Mouse (Mus musculus): ENCODE data around the gene Chm.
"Not testable (repeated sequence)": the region's sequence is repeated elsewhere in the genome, so short reads cannot be mapped to it uniquely, and the experiment has no call there.

Chm gene

DNA sequence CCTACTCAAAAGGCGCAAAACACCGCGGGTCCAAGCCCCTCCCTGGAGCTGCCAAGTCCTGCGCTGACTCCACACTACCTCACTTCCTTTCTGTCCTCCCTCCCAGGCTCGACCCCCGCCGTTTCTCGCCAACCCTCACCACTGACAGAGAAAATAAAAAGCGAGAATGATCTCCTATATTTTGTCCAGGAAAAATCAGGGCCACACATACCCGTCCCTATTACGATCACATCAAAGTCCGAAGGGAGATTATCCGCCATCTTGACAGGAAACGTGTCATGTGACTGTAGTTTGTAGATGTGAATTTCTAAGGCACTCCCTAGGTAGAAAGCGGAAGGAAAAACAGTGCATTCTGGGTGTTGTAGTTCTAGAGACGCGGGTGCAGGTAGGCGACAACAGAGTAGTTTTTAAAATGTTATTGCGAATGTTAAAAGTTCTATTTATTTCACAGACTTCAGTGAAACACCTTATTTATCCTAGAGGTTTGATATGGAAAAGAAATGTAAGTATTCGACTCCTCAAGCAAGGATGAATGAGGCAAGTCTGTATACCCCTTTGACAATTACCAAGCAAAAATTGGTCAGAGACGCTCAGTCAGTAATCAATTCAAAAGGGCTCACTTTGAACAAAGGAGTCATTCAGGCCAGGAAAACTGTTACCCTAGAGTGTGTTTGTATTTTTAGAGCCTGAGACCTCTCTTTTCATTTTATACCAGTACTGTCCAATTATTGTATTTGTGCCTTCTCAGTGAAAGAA, at the start of gene Chm:
Chm (minus strand) TSS at position 288 of the 756 bp plus-strand sequence.
- DNase-seq = peak; percentile 56 to 63

DNA sequence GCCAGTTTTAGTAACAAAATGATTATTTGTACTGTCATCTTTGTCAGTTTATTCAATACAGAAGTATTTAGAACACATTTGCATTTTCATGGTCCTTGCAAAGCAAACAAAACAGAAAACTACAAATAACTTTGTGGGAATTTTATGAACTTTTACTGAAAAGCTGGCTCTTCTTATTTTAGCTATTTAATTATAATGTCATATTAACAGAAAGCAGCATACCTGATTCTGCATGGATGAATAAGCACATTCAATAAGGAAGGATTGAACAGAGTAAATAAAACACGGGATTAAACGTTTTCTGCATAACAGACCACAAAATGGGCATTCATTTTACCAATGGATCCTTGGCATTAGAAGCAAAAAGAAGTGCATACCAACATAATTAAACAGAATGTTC, 8.6 kb upstream of the Chm start:
- no peak for DNase-seq

DNA sequence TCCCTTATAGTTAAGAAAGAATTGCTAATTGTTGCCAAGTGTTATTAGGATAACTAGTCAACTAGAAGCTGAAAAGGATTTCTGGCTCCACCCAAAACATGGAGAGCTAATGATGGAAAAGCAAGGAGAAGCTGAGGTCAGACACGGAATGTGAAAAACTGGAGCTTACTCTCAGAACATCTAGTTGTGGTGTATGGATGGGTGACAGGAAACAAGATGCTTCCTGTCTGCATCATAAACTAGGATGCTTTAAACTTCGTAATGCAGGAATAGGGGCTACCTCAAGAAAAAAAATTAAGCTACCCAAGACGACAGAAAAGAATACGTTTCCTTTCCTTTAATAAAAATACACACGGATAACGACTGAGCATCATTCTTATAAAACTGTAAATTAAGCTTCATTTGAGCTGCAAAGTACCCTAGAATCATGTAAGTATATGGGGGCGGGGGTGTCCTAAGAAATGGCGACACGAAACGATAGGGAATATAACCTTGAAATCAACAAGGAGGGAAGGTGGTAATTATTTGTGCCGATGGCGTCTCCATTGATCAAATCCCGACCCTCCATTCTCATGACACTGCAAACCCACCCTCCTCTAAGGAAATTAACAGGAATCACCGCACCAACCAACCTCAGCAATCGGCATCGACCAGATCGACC, 618 bp downstream of the Chm start:
- no peak for DNase-seq

DNA sequence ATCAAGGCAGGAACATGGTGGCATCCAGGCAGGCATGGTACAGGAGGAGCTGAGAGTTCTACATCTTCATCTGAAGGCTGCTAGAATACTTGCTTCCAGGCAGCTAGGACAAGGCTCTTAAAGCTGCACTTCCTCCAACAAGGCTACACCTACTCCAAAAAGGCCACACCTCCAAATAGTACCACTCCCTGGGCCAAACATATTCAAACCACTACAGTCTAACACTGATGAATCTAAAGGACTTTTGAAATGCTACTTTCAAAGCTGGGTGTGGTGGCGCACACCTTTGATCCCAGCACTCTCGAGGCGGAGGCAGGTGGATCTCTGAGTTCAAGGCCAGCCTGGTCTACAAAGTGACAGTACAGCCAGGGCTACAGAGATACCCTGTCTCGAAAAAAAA, 4.5 kb downstream of the Chm start:
- DNase-seq = not testable (repeated sequence)

DNA sequence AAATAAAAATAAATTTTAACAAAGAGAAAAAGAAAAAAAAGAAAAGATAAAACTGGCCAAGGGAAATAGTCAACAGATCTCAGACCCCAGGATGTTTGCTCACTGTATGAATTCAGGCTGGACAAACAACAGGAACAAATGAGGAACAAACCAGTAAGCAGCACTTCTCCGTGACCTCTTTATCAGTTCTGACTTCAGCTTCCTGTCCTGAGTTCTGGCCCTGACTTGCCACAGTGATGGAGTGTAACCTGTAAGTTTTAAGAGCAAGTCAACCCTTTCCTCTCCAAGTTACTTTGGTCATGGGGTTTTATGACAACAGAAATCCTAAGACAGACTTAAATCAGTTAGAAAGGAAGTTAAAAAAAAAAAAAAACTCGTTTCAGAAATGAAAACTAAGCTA, 12.6 kb downstream of the Chm start:
- no peak for DNase-seq

DNA sequence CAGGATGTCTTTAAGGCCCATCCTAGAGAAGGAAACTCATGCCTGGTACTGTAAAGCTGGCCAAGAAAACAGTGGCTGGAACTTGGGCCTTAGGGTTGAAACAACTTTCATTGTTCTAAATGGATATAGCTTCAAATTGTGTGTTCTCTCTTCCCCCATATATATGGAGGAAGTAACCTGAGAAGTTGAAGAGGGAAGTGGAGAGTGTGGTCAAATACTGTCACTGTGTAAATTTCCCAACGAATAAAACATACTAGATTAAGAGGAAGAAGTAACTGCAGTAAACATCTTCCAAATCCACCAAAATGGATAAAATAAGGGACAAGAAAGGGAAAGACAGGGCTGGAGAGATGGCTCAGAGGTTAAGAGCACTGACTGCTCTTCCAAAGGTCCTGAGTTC, 13.0 kb downstream of the Chm start:
- no peak for DNase-seq

DNA sequence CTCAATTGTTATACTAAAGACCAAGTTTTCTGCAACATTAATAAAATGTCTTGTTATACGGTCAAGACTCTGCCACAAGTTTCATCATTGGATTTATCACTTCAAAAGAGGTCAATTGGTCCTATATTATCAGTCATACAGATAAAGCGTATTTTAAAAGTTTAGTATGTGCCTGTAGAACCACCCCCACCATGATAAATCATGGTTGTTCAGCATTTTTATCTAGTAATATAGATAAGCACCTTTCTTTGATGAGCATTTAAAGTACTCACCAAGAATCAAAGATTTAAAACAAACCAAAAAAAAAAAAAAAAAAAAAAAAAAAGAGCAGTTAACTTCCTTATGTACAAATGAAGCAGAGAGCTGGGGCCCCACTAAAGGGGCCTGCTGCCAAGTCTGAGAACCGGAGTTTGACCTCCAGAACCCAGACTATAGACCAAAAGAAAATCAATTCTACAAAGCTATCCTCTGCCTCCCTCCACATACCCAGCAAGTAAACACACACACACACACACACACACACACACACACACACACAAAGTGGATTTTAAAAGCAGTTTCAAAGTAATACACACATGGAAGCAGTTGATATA, 25.0 kb downstream of the Chm start:
- DNase-seq = no peak

DNA sequence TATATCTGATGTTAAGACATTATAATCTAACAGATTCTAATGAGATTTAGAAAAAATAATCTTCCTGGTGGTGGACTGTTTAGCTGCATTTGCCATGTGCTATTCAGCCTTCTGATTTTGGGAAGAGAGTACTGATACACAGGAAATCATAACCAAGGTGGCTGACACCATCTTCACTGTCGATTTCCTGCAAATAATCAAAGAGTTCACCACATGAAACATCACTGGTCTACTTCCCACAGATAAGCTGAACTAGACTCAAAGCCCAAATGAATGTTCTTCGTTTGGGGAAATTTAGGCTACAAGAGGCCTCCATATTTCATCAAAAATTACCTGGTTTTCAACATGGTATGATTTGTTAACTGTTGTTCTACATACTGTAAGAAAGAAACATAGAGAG, 101.1 kb downstream of the Chm start:
- DNase-seq = no peak

DNA sequence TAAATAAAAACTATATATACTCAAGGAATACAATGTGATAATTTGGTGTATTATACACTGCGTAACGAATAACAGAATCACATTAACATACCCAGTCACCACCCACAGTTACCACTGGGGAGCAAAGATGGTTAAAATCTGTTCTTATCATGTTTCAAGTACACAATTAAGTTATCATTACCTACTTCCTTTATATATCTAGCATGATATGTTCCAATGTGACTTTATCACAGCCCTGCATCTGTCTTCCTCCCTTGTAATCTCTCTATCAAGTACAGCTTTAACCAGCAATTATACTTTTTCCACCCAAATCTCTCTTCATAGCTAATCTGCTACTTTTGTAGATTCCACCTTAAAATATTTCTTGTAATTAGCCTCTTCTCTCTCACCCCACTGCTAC, 109.3 kb downstream of the Chm start:
- DNase-seq = no peak

DNA sequence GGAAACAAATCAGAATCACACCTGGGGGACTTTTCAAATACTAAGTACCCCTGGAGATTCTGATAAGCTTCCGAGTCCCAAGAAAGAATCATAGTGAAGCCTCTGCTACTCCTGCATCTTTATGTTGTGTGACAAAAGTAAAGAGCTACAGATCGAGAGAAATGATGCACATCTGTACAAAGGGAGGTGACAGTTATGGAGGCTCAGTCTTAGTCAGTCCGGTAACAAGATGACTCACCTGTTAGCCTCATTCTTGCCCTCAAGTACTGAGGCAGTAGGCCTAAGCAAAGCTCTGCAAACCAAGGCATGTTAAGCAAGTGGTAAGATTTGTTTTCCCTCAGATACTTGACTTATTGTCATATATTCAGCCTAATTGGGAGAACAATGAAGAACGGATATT, 110.5 kb downstream of the Chm start:
- no peak for DNase-seq

DNA sequence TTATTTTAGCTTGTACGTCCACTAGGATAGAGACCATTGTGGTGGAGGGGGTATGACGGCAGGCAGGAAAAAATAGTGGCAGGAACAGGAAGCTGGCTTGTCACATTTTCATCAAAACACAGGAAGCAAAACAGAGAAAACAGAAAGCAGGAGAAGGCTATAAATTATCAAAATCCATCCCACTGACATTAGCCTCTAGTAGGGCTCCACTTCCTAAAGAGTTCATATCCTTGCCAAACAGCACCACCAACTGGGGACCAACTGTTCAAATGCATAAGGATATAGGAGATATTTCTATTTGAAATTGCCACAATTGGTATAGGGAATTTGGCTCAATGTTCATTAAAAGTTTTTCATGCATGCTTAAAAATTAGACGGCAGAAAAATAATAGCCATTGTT, 181.7 kb downstream of the Chm start:
- DNase-seq = no peak

DNA sequence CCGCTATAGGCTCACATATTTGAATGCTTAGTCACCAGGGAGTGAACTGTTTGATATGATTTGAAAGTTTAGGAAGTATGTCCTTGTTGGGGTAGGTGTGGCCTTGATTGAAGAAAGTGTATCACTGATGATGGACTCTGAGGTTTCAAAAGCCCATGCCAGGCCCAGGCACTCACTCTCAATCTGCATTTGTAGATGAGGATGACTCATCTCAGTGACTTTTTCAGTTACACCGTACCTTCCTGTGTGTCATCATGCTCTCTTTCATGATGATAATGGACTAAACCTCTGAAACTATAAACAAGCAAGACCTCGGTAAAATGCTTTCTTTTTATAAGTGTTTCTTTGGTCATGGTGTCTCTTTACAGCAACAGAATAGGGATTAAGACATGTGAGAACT, 183.1 kb downstream of the Chm start:
- no peak for DNase-seq

Data from kidney, adult 8-10 months (tissue).